Mouse (Mus musculus) gastrocnemius, postnatal 10 days (tissue): ENCODE measurements around the gene Ranbp10. TPM values are rescaled to one million over a fixed set of nuclear protein-coding genes. Genes with fewer than 3 reads are reported as not detected.

ENCODE experiments used
- total RNA-seq, 2 experiments: library from RNA; stranded (reverse); gene quantifications; 2 replicates each; pipeline ENCODE4 v1.2.3; 2021

Ranbp10 gene
- total RNA-seq, 2 experiments from 2014 or later, result 19.9 to 25.2 TPM

Other genes with a start within 250 kb of the Ranbp10 start
- gene Ripor1, start 222.1 kb downstream of the Ranbp10 start, total RNA-seq, result 10 to 100 TPM; 20.7 to 26.9 TPM
- gene Ctcf, start 190.8 kb downstream of the Ranbp10 start, total RNA-seq, result 10 to 100 TPM; 43.7 to 46.7 TPM
- under 1 TPM; 0.84 to 0.85 TPM for gene Agrp, start 190.0 kb downstream of the Ranbp10 start, total RNA-seq
- gene Carmil2, start 141.1 kb downstream of the Ranbp10 start, total RNA-seq, result under 1 TPM; 0.28 to 0.38 TPM
- gene Acd, start 126.2 kb downstream of the Ranbp10 start, total RNA-seq, result 10 to 100 TPM; 12.9 to 15.2 TPM
- gene Pard6a, start 126.2 kb downstream of the Ranbp10 start, total RNA-seq, result 1 to 10 TPM; 6.0 to 7.8 TPM
- not detected for gene 4933405L10Rik, start 119.7 kb downstream of the Ranbp10 start, total RNA-seq
- gene Enkd1, start 119.1 kb downstream of the Ranbp10 start, total RNA-seq, result 1 to 10 TPM; 2.0 to 3.7 TPM
- gene Gfod2, start 68.7 kb downstream of the Ranbp10 start, total RNA-seq, result 1 to 10 TPM; 6.5 to 7.6 TPM
- not detected for gene Tsnaxip1, start 381 bp upstream of the Ranbp10 start, total RNA-seq
- 1 to 10 TPM; 5.2 to 7.0 TPM for gene Cenpt, start 25.9 kb upstream of the Ranbp10 start, total RNA-seq
- gene Thap11, start 27.8 kb upstream of the Ranbp10 start, total RNA-seq, result 10 to 100 TPM; 24.2 to 26.9 TPM
- gene Nutf2, start 33.2 kb upstream of the Ranbp10 start, total RNA-seq, result 10 to 100 TPM; 65.5 to 80.5 TPM
- gene Edc4, start 53.5 kb upstream of the Ranbp10 start, total RNA-seq, result 10 to 100 TPM; 24.6 to 30.3 TPM
- gene Nrn1l, start 66.2 kb upstream of the Ranbp10 start, total RNA-seq, result under 1 TPM in 1 of 2 experiments, not detected in 1; 0.56 TPM
- gene Pskh1, start 73.1 kb upstream of the Ranbp10 start, total RNA-seq, result 10 to 100 TPM; 15.2 to 17.5 TPM
- under 1 TPM in 1 of 2 experiments, not detected in 1; 0.47 TPM for gene Ctrl, start 106.5 kb upstream of the Ranbp10 start, total RNA-seq
- gene Psmb10, start 111.1 kb upstream of the Ranbp10 start, total RNA-seq, result 10 to 100 TPM; 22.9 to 26.3 TPM
- 1 to 10 TPM in 1 of 2 experiments, under 1 TPM in 1; 0.23 to 1.2 TPM for gene Lcat, start 116.0 kb upstream of the Ranbp10 start, total RNA-seq
- 10 to 100 TPM; 18.7 to 26.6 TPM for gene Slc12a4, start 138.7 kb upstream of the Ranbp10 start, total RNA-seq
- not detected for gene Dpep3, start 152.1 kb upstream of the Ranbp10 start, total RNA-seq
- gene Dus2, start 164.0 kb upstream of the Ranbp10 start, total RNA-seq, result 10 to 100 TPM in 1 of 2 experiments, 1 to 10 TPM in 1; 9.6 to 11.1 TPM
- gene Dpep2nb, start 178.6 kb upstream of the Ranbp10 start, total RNA-seq, result not detected
- 1 to 10 TPM; 8.0 to 8.4 TPM for gene Ddx28, start 184.5 kb upstream of the Ranbp10 start, total RNA-seq
- 10 to 100 TPM; 25.3 to 30.7 TPM for gene Nfatc3, start 231.5 kb upstream of the Ranbp10 start, total RNA-seq